Mouse (Mus musculus): ENCODE results near the gene Prnp. TPM values are rescaled to one million over a fixed set of nuclear protein-coding genes. Genes with fewer than 3 reads are reported as not detected.

Gene Prnp
- total and polyA plus RNA-seq, 3 experiments: 18.3 to 24.0 TPM; not detected in 1

DNA sequence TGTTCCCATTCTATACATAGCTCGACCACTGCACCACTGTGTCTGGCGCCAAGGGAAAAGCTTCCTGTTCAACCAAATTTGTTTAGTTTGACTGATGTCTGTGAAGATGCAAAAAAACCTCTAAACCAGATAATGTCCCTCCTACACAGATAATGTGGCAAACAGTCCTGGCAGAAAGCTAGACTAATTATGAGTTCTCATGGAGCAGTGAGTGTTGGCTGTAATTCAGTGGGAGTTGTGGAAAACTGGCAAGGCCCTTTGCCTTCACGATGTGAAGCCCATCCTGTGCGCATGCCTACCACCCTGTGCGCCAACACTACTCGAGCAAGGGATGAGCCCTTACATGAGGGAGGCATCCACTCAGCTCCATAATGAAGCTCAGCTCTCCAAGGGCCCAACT is 36.0 kb downstream of the Prnp start:
- Histone ChIP-seq H3K4me1 (ENCODE audit: control insufficient read depth in 1 of 2, insufficient read depth in 2 of 2, low read length in 2 of 2) (no peaks in the 10 kb centered on the region; a peak in 1 of 4 replicates), H3K9me3 (replicated peaks; ENCODE audit: insufficient read depth, low read length) (no peaks in the 10 kb centered on the region), H3K27ac (ENCODE audit: control insufficient read depth, low read depth, low read length) (no peak overlapping the region), H3K4me3 (ENCODE audit: control insufficient read depth in 1 of 2, insufficient read depth in 1 of 2, low read depth in 2 of 2, low read length in 2 of 2) (no peak overlapping the region), H3K27me3 (ENCODE audit: control insufficient read depth in 1 of 2, insufficient read depth in 2 of 2, low read length in 2 of 2) (no peaks in the 10 kb centered on the region), H3K36me3 (ENCODE audit: control insufficient read depth in 1 of 2, insufficient read depth in 2 of 2, low read length in 2 of 2) (no peaks in the 10 kb centered on the region; a peak in 1 of 4 replicates), H3K79me2 (ENCODE audit: control insufficient read depth, insufficient read depth, low read length, poor library complexity) (no peaks in the 10 kb centered on the region), H3K9ac (ENCODE audit: control insufficient read depth, low read depth, low read length, poor library complexity, severe bottlenecking) (no peak overlapping the region)
- TF ChIP-seq JUND (IDR thresholded peaks at IDR 0.05; ENCODE audit: low read depth, low read length) (no peak), ELF1 (IDR thresholded peaks at IDR 0.05; ENCODE audit: low read depth, low read length) (no peak), MYC (IDR thresholded peaks at IDR 0.05; ENCODE audit: low read depth, low read length) (no peak), MEF2A (IDR thresholded peaks at IDR 0.05; ENCODE audit: extremely low read depth, insufficient replicate concordance, low read depth, low read length, poor library complexity, severe bottlenecking) (no peak), MYB (IDR thresholded peaks at IDR 0.05; ENCODE audit: low read depth, low read length) (no peak), ETS1 (IDR thresholded peaks at IDR 0.05; ENCODE audit: low read depth, low read length) (no peak), E2F4 (IDR thresholded peaks at IDR 0.05; ENCODE audit: borderline replicate concordance, low read depth, low read length) (no peak), ZNF384 (IDR thresholded peaks at IDR 0.05; ENCODE audit: low read depth, low read length) (no peak), ZC3H11A (IDR thresholded peaks at IDR 0.05; ENCODE audit: low read depth, low read length) (no peak), TAL1 (IDR thresholded peaks at IDR 0.05; ENCODE audit: low read length) (no peak), MXI1 (IDR thresholded peaks at IDR 0.05; ENCODE audit: low read depth, low read length) (no peak), NELFE (IDR thresholded peaks at IDR 0.05; ENCODE audit: low read depth, low read length) (no peak)
- DNase-seq (ENCODE audit: low read depth, low spot score): no peak

DNA sequence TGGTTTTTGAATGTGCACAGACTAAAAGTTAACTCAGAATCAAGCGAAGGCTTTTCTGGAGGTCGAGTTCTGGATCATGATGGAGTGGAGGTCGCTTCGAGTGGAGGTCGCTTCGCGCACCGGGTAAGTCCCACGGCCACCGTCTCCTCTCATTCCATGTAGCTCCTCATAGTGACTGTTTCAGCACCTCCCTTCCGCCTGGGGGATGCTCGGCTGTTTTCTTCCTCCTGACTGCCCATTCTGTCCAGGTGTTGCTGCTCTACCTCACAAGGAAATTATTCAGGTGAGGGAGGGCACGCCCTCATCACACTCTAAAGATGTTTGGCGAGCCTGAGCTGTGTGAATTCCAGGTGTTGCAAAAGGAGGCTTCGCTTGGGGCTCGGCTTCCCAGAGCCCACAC is 36.6 kb downstream of the Prnp start:
- Histone ChIP-seq H3K27ac (ENCODE audit: control insufficient read depth, low read depth, low read length) (no peak overlapping the region), H3K4me3 (ENCODE audit: control insufficient read depth in 1 of 2, insufficient read depth in 1 of 2, low read depth in 2 of 2, low read length in 2 of 2) (no peak overlapping the region)
- no peak for TF ChIP-seq MAZ (IDR thresholded peaks at IDR 0.05; ENCODE audit: low read depth, low read length)
- no peak for TF ChIP-seq NELFE (IDR thresholded peaks at IDR 0.05; ENCODE audit: low read depth, low read length)
- TF ChIP-seq MYB (IDR thresholded peaks at IDR 0.05; ENCODE audit: low read depth, low read length): no peak
- no peak for TF ChIP-seq ZNF384 (IDR thresholded peaks at IDR 0.05; ENCODE audit: low read depth, low read length)
- no peak for TF ChIP-seq TBP (IDR thresholded peaks at IDR 0.05; ENCODE audit: low read depth, low read length)
- no peak for TF ChIP-seq USF2 (IDR thresholded peaks at IDR 0.05; ENCODE audit: borderline replicate concordance in 1 of 2, insufficient read depth in 1 of 2, low read depth in 1 of 2, low read length in 2 of 2)
- no peak for TF ChIP-seq ZMIZ1 (IDR thresholded peaks at IDR 0.05; ENCODE audit: low read depth, low read length)
- no peak for TF ChIP-seq MYC (IDR thresholded peaks at IDR 0.05; ENCODE audit: low read depth, low read length)
- no peak for TF ChIP-seq SMC3 (IDR thresholded peaks at IDR 0.05; ENCODE audit: low read depth, low read length)
- TF ChIP-seq BHLHE40 (IDR thresholded peaks at IDR 0.05; ENCODE audit: borderline replicate concordance, low read depth, low read length): no peak
- TF ChIP-seq CHD1 (IDR thresholded peaks at IDR 0.05; ENCODE audit: low read depth, low read length): no peak
- TF ChIP-seq ELF1 (IDR thresholded peaks at IDR 0.05; ENCODE audit: low read depth, low read length): no peak
- TF ChIP-seq KAT2A (conservative IDR thresholded peaks at IDR 0.05; ENCODE audit: low read depth, low read length): no peak
- TF ChIP-seq TAL1 (IDR thresholded peaks at IDR 0.05; ENCODE audit: low read length): no peak
- TF ChIP-seq RAD21 (IDR thresholded peaks at IDR 0.05; ENCODE audit: low read depth, low read length): no peak

More for the DNA sequence above, 36.6 kb downstream of the Prnp start:
- H3K27me3 ChIP-seq (ENCODE audit: control insufficient read depth in 1 of 2, insufficient read depth in 2 of 2, low read length in 2 of 2): no peaks in the 10 kb centered on the region
- no peaks in the 10 kb centered on the region for H3K36me3 ChIP-seq (ENCODE audit: control insufficient read depth in 1 of 2, insufficient read depth in 2 of 2, low read length in 2 of 2)
- no peak overlapping the region for H3K9ac ChIP-seq (ENCODE audit: control insufficient read depth, low read depth, low read length, poor library complexity, severe bottlenecking)
- no peak for DNase-seq (ENCODE audit: low read depth, low spot score)
- H3K4me1 ChIP-seq (ENCODE audit: control insufficient read depth in 1 of 2, insufficient read depth in 2 of 2, low read length in 2 of 2): no peaks in the 10 kb centered on the region
- H3K9me3 ChIP-seq (replicated peaks; ENCODE audit: insufficient read depth, low read length): no peaks in the 10 kb centered on the region
- no peaks in the 10 kb centered on the region for H3K79me2 ChIP-seq (ENCODE audit: control insufficient read depth, insufficient read depth, low read length, poor library complexity)
